Mouse (Mus musculus): ENCODE measurements at regions not wholly inside any gene's neighbourhood (a gene's known extent, or its start where the extent isn't known, plus 50 kb on each side); places are given as distances from the start of the nearest gene placed in this dataset.

GRCm38 (mm10) chr1:39089875-39090274 lies 103.7 kb upstream of the Npas2 start:
- no peaks in the 10 kb centered on the region for H3K36me3 ChIP-seq
- no peak overlapping the region for H3K27ac ChIP-seq (replicated peaks)
- no peak for DNase-seq (ENCODE audit: low spot score)
- no peak overlapping the region for H3K4me3 ChIP-seq
- no peaks in the 10 kb centered on the region for H3K4me1 ChIP-seq
- no peaks in the 10 kb centered on the region for H3K9me3 ChIP-seq (replicated peaks)
- 92% methylated on average over 9 of the region's 9 CpGs for WGBS
- no peaks in the 10 kb centered on the region for H3K27me3 ChIP-seq (ENCODE audit: low read depth, poor library complexity, severe bottlenecking)

- no peak for DNase-seq (ENCODE audit: low spot score)
- Histone ChIP-seq H3K27ac (replicated peaks) (no peak overlapping the region), H3K36me3 (no peaks in the 10 kb centered on the region), H3K27me3 (ENCODE audit: low read depth, poor library complexity, severe bottlenecking) (no peaks in the 10 kb centered on the region), H3K9me3 (replicated peaks) (no peaks in the 10 kb centered on the region), H3K4me1 (no peaks in the 10 kb centered on the region), H3K4me3 (no peak overlapping the region)
- WGBS = 95% methylated on average over 8 of the region's 8 CpGs
These were observed 102.4 kb upstream of the Npas2 start for GRCm38 (mm10) chr1:39091121-39091520.

GRCm38 (mm10) chr1:39091638-39092037 lies 101.9 kb upstream of the Npas2 start:
- Histone ChIP-seq H3K4me3 (no peak overlapping the region), H3K36me3 (no peaks in the 10 kb centered on the region), H3K27ac (replicated peaks) (no peak overlapping the region), H3K27me3 (ENCODE audit: low read depth, poor library complexity, severe bottlenecking) (no peaks in the 10 kb centered on the region), H3K9me3 (replicated peaks) (no peaks in the 10 kb centered on the region), H3K4me1 (no peaks in the 10 kb centered on the region)
- WGBS = 90% methylated on average over 3 of the region's 3 CpGs
- no peak for DNase-seq (ENCODE audit: low spot score)

- DNase-seq (ENCODE audit: low spot score) = no peak
- Histone ChIP-seq H3K9me3 (replicated peaks) (no peaks in the 10 kb centered on the region), H3K4me1 (no peaks in the 10 kb centered on the region), H3K27me3 (ENCODE audit: low read depth, poor library complexity, severe bottlenecking) (no peaks in the 10 kb centered on the region), H3K4me3 (no peak overlapping the region), H3K27ac (replicated peaks) (no peak overlapping the region), H3K36me3 (no peaks in the 10 kb centered on the region)
- 91% methylated on average over 4 of the region's 4 CpGs for WGBS
These were observed 100.2 kb upstream of the Npas2 start for GRCm38 (mm10) chr1:39093291-39093690.

- Histone ChIP-seq H3K9me3 (replicated peaks) (no peaks in the 10 kb centered on the region), H3K4me1 (no peaks in the 10 kb centered on the region), H3K36me3 (no peaks in the 10 kb centered on the region), H3K4me3 (no peak overlapping the region), H3K27ac (replicated peaks) (no peak overlapping the region), H3K27me3 (ENCODE audit: low read depth, poor library complexity, severe bottlenecking) (no peaks in the 10 kb centered on the region)
- 92% methylated on average over 8 of the region's 8 CpGs for WGBS
- no peak for DNase-seq (ENCODE audit: low spot score)
These were observed 99.5 kb upstream of the Npas2 start for GRCm38 (mm10) chr1:39094001-39094400.

- whole genome bisulfite sequencing = 92% methylated on average over 8 of the region's 8 CpGs
- Histone ChIP-seq H3K36me3 (no peaks in the 10 kb centered on the region), H3K27me3 (ENCODE audit: low read depth, poor library complexity, severe bottlenecking) (no peaks in the 10 kb centered on the region), H3K4me3 (no peak overlapping the region), H3K9me3 (replicated peaks) (no peaks in the 10 kb centered on the region), H3K4me1 (no peaks in the 10 kb centered on the region), H3K27ac (replicated peaks) (no peak overlapping the region)
- DNase-seq (ENCODE audit: low spot score) = no peak
These were observed 97.6 kb upstream of the Npas2 start for GRCm38 (mm10) chr1:39095901-39096300.

- WGBS = 79% methylated on average over 3 of the region's 3 CpGs
- no peaks in the 10 kb centered on the region for H3K36me3 ChIP-seq
- no peak overlapping the region for H3K27ac ChIP-seq (replicated peaks)
- no peaks in the 10 kb centered on the region for H3K4me1 ChIP-seq
- no peak overlapping the region for H3K4me3 ChIP-seq
- H3K27me3 ChIP-seq (ENCODE audit: low read depth, poor library complexity, severe bottlenecking) = no peaks in the 10 kb centered on the region
- DNase-seq (ENCODE audit: low spot score) = no peak
- H3K9me3 ChIP-seq (replicated peaks) = no peaks in the 10 kb centered on the region
These were observed 96.8 kb upstream of the Npas2 start for GRCm38 (mm10) chr1:39096726-39097125.

GRCm38 (mm10) chr1:39097499-39097898 lies 96.0 kb upstream of the Npas2 start:
- no peak overlapping the region for H3K4me3 ChIP-seq
- no peaks in the 10 kb centered on the region for H3K4me1 ChIP-seq
- no peaks in the 10 kb centered on the region for H3K27me3 ChIP-seq (ENCODE audit: low read depth, poor library complexity, severe bottlenecking)
- H3K27ac ChIP-seq (replicated peaks) = no peak overlapping the region
- DNase-seq (ENCODE audit: low spot score) = no peak
- H3K36me3 ChIP-seq = no peaks in the 10 kb centered on the region
- WGBS = 92% methylated on average over 10 of the region's 10 CpGs
- H3K9me3 ChIP-seq (replicated peaks) = no peaks in the 10 kb centered on the region

GRCm38 (mm10) chr1:39098154-39098553 lies 95.4 kb upstream of the Npas2 start:
- DNase-seq (ENCODE audit: low spot score) = no peak
- Histone ChIP-seq H3K27me3 (ENCODE audit: low read depth, poor library complexity, severe bottlenecking) (no peaks in the 10 kb centered on the region), H3K4me1 (no peaks in the 10 kb centered on the region), H3K36me3 (no peaks in the 10 kb centered on the region), H3K27ac (replicated peaks) (no peak overlapping the region), H3K9me3 (replicated peaks) (no peaks in the 10 kb centered on the region), H3K4me3 (no peak overlapping the region)
- 90% methylated on average over 5 of the region's 5 CpGs for WGBS

- H3K4me1 ChIP-seq = peaks cover 3% of the 10 kb centered on the region; the same call in 1 of the 2 replicates
- no peaks in the 10 kb centered on the region for H3K9me3 ChIP-seq (replicated peaks)
- no peak overlapping the region for H3K27ac ChIP-seq (replicated peaks)
- H3K27me3 ChIP-seq (ENCODE audit: low read depth, poor library complexity, severe bottlenecking) = no peaks in the 10 kb centered on the region
- 88% methylated on average over 7 of the region's 7 CpGs for WGBS
- DNase-seq (ENCODE audit: low spot score) = no peak
- H3K4me3 ChIP-seq = no peak overlapping the region
- no peaks in the 10 kb centered on the region for H3K36me3 ChIP-seq
These were observed 94.3 kb upstream of the Npas2 start for GRCm38 (mm10) chr1:39099246-39099645.

GRCm38 (mm10) chr1:39100492-39100891 lies 93.0 kb upstream of the Npas2 start:
- Histone ChIP-seq H3K9me3 (replicated peaks) (no peaks in the 10 kb centered on the region), H3K4me1 (peaks cover 8% of the 10 kb centered on the region; the same call in 1 of the 2 replicates), H3K27ac (replicated peaks) (no peak overlapping the region), H3K27me3 (ENCODE audit: low read depth, poor library complexity, severe bottlenecking) (no peaks in the 10 kb centered on the region), H3K36me3 (no peaks in the 10 kb centered on the region), H3K4me3 (no peak overlapping the region)
- no peak for DNase-seq (ENCODE audit: low spot score)

- Histone ChIP-seq H3K9me3 (replicated peaks) (no peaks in the 10 kb centered on the region), H3K4me3 (no peak overlapping the region), H3K4me1 (peaks cover 21% of the 10 kb centered on the region), H3K27me3 (ENCODE audit: low read depth, poor library complexity, severe bottlenecking) (no peaks in the 10 kb centered on the region), H3K27ac (replicated peaks) (no peak overlapping the region), H3K36me3 (no peaks in the 10 kb centered on the region)
- DNase-seq (ENCODE audit: low spot score) = no peak
- WGBS = 87% methylated on average over 8 of the region's 8 CpGs
These were observed 91.2 kb upstream of the Npas2 start for GRCm38 (mm10) chr1:39102126-39102905.

- no peaks in the 10 kb centered on the region for H3K9me3 ChIP-seq (replicated peaks)
- DNase-seq (ENCODE audit: low spot score) = no peak
- no peak overlapping the region for H3K27ac ChIP-seq (replicated peaks)
- H3K36me3 ChIP-seq = no peaks in the 10 kb centered on the region
- no peak overlapping the region for H3K4me3 ChIP-seq
- 84% methylated on average over 14 of the region's 14 CpGs for WGBS
- H3K27me3 ChIP-seq (ENCODE audit: low read depth, poor library complexity, severe bottlenecking) = no peaks in the 10 kb centered on the region
- peaks cover 21% of the 10 kb centered on the region for H3K4me1 ChIP-seq
These were observed 90.3 kb upstream of the Npas2 start for GRCm38 (mm10) chr1:39102989-39103910.

All from midbrain, embryonic 10.5 days (tissue).